Mouse (Mus musculus) ES-E14 (cell line): ENCODE data around the gene Rnf2.

Experiments used
- CHD2 ChIP-seq: IDR thresholded peaks from 2 replicates; pipeline ENCODE4 v1.6.1; 2014; ENCODE audit warnings: mild to moderate bottlenecking, low read depth, low read length, inconsistent platforms
- MAFK ChIP-seq: IDR thresholded peaks from 2 replicates; pipeline ENCODE4 v1.6.1; 2014; ENCODE audit warnings: mild to moderate bottlenecking, low read depth, low read length, inconsistent platforms; ENCODE audit not compliant: insufficient read depth
- ZNF384 ChIP-seq: IDR thresholded peaks from 2 replicates; pipeline ENCODE4 v1.6.1; 2012; ENCODE audit warnings: low read depth, low read length, inconsistent platforms

DNA sequence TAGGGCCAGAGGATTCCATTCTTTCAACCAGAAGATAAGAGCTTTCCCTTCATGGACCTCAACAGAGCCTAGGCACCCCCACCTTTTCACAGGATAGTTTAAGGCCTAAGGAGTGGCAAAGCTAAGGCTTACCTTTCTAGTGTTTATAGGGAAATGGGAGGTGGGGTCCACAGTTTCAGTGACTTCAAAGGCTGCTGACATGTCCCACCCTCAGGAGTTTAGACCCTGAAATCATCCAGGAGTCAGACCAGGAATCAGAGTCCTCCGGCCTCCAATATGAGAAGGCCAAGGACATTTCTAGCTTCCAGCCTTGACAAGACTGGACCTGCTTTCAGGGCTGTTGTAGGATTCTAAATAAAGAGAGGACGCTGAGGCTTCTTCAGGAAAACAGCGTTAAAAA, 16.1 kb upstream of the Rnf2 start:
- TF ChIP-seq MAFK (no peak), CHD2 (no peak), ZNF384 (no peak)
